Mouse (Mus musculus) CH12.LX (cell line): ENCODE results near the gene Tmem216. TPM values are rescaled to one million over a fixed set of nuclear protein-coding genes. Genes with fewer than 3 reads are reported as not detected.

Source experiments
- DNase-seq: peaks from one replicate; pipeline ENCODE4 v3.0.0-alpha.2; 2013; ENCODE audit errors: extremely low read depth
- H3K27ac ChIP-seq: 2 replicates; pipeline ENCODE4 v1.5.1; 2012; ENCODE audit warnings: low read depth, mild to moderate bottlenecking, control low read depth, moderate library complexity; ENCODE audit not compliant: insufficient read depth
- H3K27me3 ChIP-seq: replicated peaks from 2 replicates; pipeline ENCODE3; 2012; ENCODE audit warnings: inconsistent platforms
- H3K36me3 ChIP-seq, 2 experiments: replicated peaks in 1 of 2; 2 replicates each; pipeline versions ENCODE3 to v1.6.1; 2012; ENCODE audit warnings: inconsistent platforms in 1 of 2, low read length in 1 of 2, mild to moderate bottlenecking in 1 of 2, mixed read lengths in 1 of 2, moderate library complexity in 1 of 2; ENCODE audit not compliant: control insufficient read depth in 1 of 2, insufficient read depth in 1 of 2
- H3K4me1 ChIP-seq, 2 experiments: 2 replicates each; pipeline ENCODE4 v1.6.1; 2012; ENCODE audit warnings: inconsistent platforms in 1 of 2, moderate library complexity in 1 of 2; ENCODE audit not compliant: insufficient read depth in 2 of 2, control insufficient read depth in 1 of 2
- H3K4me2 ChIP-seq: 2 replicates; pipeline ENCODE4 v1.6.1; 2012; ENCODE audit warnings: low read depth, mild to moderate bottlenecking, control low read depth; ENCODE audit not compliant: poor library complexity, insufficient read depth, severe bottlenecking
- H3K4me3 ChIP-seq, 3 experiments: fragments of 150-350 bp in 1 of 3; sonication (generic) in 1 of 3; replicated peaks in 1 of 3; 2 replicates each; pipeline versions ENCODE3 to v1.5.1; 2011 to 2012; ENCODE audit warnings: low read depth in 2 of 3, low read length in 2 of 3, mild to moderate bottlenecking in 2 of 3, moderate library complexity in 2 of 3, control low read depth in 1 of 3, improper control_type of control experiment in 1 of 3, inconsistent platforms in 1 of 3, mixed read lengths in 1 of 3; ENCODE audit not compliant: poor library complexity in 1 of 3
- H3K79me2 ChIP-seq: replicated peaks from 2 replicates; pipeline ENCODE4 v1.6.1; 2012; ENCODE audit warnings: mild to moderate bottlenecking, moderate library complexity; ENCODE audit not compliant: control insufficient read depth, poor library complexity, insufficient read depth, severe bottlenecking; ENCODE audit errors: extremely low read depth
- H3K9ac ChIP-seq: 2 replicates; pipeline ENCODE4 v1.6.1; 2012; ENCODE audit warnings: low read depth, mild to moderate bottlenecking, control low read depth, moderate library complexity; ENCODE audit not compliant: insufficient read depth
- H3K9me3 ChIP-seq: replicated peaks from 2 replicates; pipeline ENCODE3; 2012; ENCODE audit warnings: low read length, inconsistent platforms, mixed read lengths
- BHLHE40 ChIP-seq: IDR thresholded peaks from 2 replicates; pipeline ENCODE4 v1.6.1; 2011; ENCODE audit warnings: mild to moderate bottlenecking, low read depth, low read length, improper control_type of control experiment
- CHD1 ChIP-seq: IDR thresholded peaks from 2 replicates; pipeline ENCODE4 v1.6.1; 2012; ENCODE audit warnings: low read depth, low read length, improper control_type of control experiment, inconsistent platforms
- CHD2 ChIP-seq: IDR thresholded peaks from 2 replicates; pipeline ENCODE4 v1.6.1; 2011; ENCODE audit warnings: low read length, improper control_type of control experiment
- CTCF ChIP-seq, 2 experiments: IDR thresholded peaks in 1 of 2; conservative IDR thresholded peaks in 1 of 2; 2 replicates each; pipeline ENCODE4 v1.5.1; 2011 to 2012; ENCODE audit warnings: low read depth in 2 of 2, low read length in 2 of 2, improper control_type of control experiment in 1 of 2, inconsistent platforms in 1 of 2, mild to moderate bottlenecking in 1 of 2, moderate library complexity in 1 of 2
- E2F4 ChIP-seq: IDR thresholded peaks from 2 replicates; pipeline ENCODE4 v1.6.1; 2011; ENCODE audit warnings: low read depth, low read length, improper control_type of control experiment; ENCODE audit not compliant: insufficient replicate concordance
- ELF1 ChIP-seq: IDR thresholded peaks from 2 replicates; pipeline ENCODE4 v1.6.1; 2014; ENCODE audit warnings: low read depth, mild to moderate bottlenecking, inconsistent platforms, low read length, improper control_type of control experiment
- EP300 ChIP-seq: IDR thresholded peaks from 2 replicates; pipeline ENCODE4 v1.6.1; 2011; ENCODE audit warnings: low read length, improper control_type of control experiment
- ETS1 ChIP-seq: conservative IDR thresholded peaks from 2 replicates; pipeline ENCODE4 v1.6.1; 2012; ENCODE audit warnings: low read depth, mild to moderate bottlenecking, inconsistent platforms, low read length, improper control_type of control experiment, moderate library complexity
- GABPA ChIP-seq: IDR thresholded peaks from 2 replicates; pipeline ENCODE4 v1.6.1; 2012; ENCODE audit warnings: low read depth, low read length, improper control_type of control experiment, inconsistent platforms; ENCODE audit not compliant: insufficient replicate concordance
- HCFC1 ChIP-seq: IDR thresholded peaks from 2 replicates; pipeline ENCODE4 v1.6.1; 2012; ENCODE audit warnings: low read depth, mild to moderate bottlenecking, inconsistent platforms, low read length, improper control_type of control experiment
- IRF4 ChIP-seq: IDR thresholded peaks from 2 replicates; pipeline ENCODE4 v1.6.1; 2014; ENCODE audit warnings: low read depth, mild to moderate bottlenecking, inconsistent platforms, low read length, improper control_type of control experiment
- JUN ChIP-seq: IDR thresholded peaks from 2 replicates; pipeline ENCODE4 v1.6.1; 2011; ENCODE audit warnings: low read depth, mild to moderate bottlenecking, low read length, improper control_type of control experiment, moderate library complexity; ENCODE audit not compliant: insufficient read depth
- JUND ChIP-seq: conservative IDR thresholded peaks from 2 replicates; pipeline ENCODE4 v1.6.1; 2011; ENCODE audit warnings: low read depth, low read length, improper control_type of control experiment
- KAT2A ChIP-seq: IDR thresholded peaks from 2 replicates; pipeline ENCODE4 v1.6.1; 2012; ENCODE audit warnings: low read length, improper control_type of control experiment, inconsistent platforms; ENCODE audit not compliant: insufficient replicate concordance
- MAFK ChIP-seq: IDR thresholded peaks from 2 replicates; pipeline ENCODE4 v1.6.1; 2011; ENCODE audit warnings: low read length, improper control_type of control experiment; ENCODE audit not compliant: insufficient replicate concordance
- MAX ChIP-seq: IDR thresholded peaks from 2 replicates; pipeline ENCODE4 v1.6.1; 2011; ENCODE audit warnings: low read length, improper control_type of control experiment
- MAZ ChIP-seq: IDR thresholded peaks from 2 replicates; pipeline ENCODE4 v1.6.1; 2012; ENCODE audit warnings: low read depth, mild to moderate bottlenecking, inconsistent platforms, low read length, improper control_type of control experiment, moderate library complexity
- MEF2A ChIP-seq: IDR thresholded peaks from 2 replicates; pipeline ENCODE4 v1.6.1; 2014; ENCODE audit warnings: low read depth, mild to moderate bottlenecking, inconsistent platforms, low read length, improper control_type of control experiment, borderline replicate concordance
- MXI1 ChIP-seq: IDR thresholded peaks from 2 replicates; pipeline ENCODE4 v1.6.1; 2011; ENCODE audit warnings: mild to moderate bottlenecking, low read depth, low read length, improper control_type of control experiment
- MYC ChIP-seq: IDR thresholded peaks from 2 replicates; pipeline ENCODE4 v1.6.1; 2011; ENCODE audit warnings: low read depth, mild to moderate bottlenecking, improper control_type of control experiment, low read length
- NELFE ChIP-seq: IDR thresholded peaks from 2 replicates; pipeline ENCODE4 v1.6.1; 2011; ENCODE audit warnings: low read depth, low read length, improper control_type of control experiment
- NRF1 ChIP-seq: IDR thresholded peaks from 2 replicates; pipeline ENCODE4 v1.6.1; 2014; ENCODE audit warnings: low read depth, mild to moderate bottlenecking, inconsistent platforms, low read length, improper control_type of control experiment, moderate library complexity
- POLR2A ChIP-seq: IDR thresholded peaks from 2 replicates; pipeline ENCODE4 v1.6.1; 2011; ENCODE audit warnings: low read depth, mild to moderate bottlenecking, improper control_type of control experiment, low read length
- POLR2AphosphoS2 ChIP-seq: IDR thresholded peaks from 2 replicates; pipeline ENCODE4 v1.6.1; 2011; ENCODE audit warnings: low read depth, low read length, improper control_type of control experiment
- RCOR1 ChIP-seq: conservative IDR thresholded peaks from 2 replicates; pipeline ENCODE4 v1.6.1; 2012; ENCODE audit warnings: low read depth, mild to moderate bottlenecking, inconsistent platforms, low read length, improper control_type of control experiment
- SIN3A ChIP-seq: IDR thresholded peaks from 2 replicates; pipeline ENCODE4 v1.6.1; 2012; ENCODE audit warnings: low read length, improper control_type of control experiment, inconsistent platforms
- SMC3 ChIP-seq: IDR thresholded peaks from 2 replicates; pipeline ENCODE4 v1.6.1; 2011; ENCODE audit warnings: low read depth, low read length, improper control_type of control experiment
- TBP ChIP-seq: conservative IDR thresholded peaks from 2 replicates; pipeline ENCODE4 v1.6.1; 2011; ENCODE audit warnings: low read depth, low read length, improper control_type of control experiment
- TCF12 ChIP-seq: IDR thresholded peaks from 2 replicates; pipeline ENCODE4 v1.6.1; 2014; ENCODE audit warnings: low read depth, mild to moderate bottlenecking, inconsistent platforms, low read length, improper control_type of control experiment
- UBTF ChIP-seq: IDR thresholded peaks from 2 replicates; pipeline ENCODE4 v1.6.1; 2012; ENCODE audit warnings: low read depth, mild to moderate bottlenecking, inconsistent platforms, low read length, improper control_type of control experiment, moderate library complexity
- USF1 ChIP-seq: IDR thresholded peaks from 2 replicates; pipeline ENCODE4 v1.6.1; 2014; ENCODE audit warnings: low read depth, mild to moderate bottlenecking, inconsistent platforms, low read length, improper control_type of control experiment
- USF2 ChIP-seq: conservative IDR thresholded peaks from 2 replicates; pipeline ENCODE4 v1.6.1; 2011; ENCODE audit warnings: low read depth, low read length, improper control_type of control experiment
- ZC3H11A ChIP-seq: IDR thresholded peaks from 2 replicates; pipeline ENCODE4 v1.6.1; 2012; ENCODE audit warnings: low read depth, mild to moderate bottlenecking, inconsistent platforms, low read length, improper control_type of control experiment
- ZKSCAN1 ChIP-seq: IDR thresholded peaks from 2 replicates; pipeline ENCODE4 v1.6.1; 2012; ENCODE audit warnings: low read depth, inconsistent platforms, low read length, improper control_type of control experiment, borderline replicate concordance
- ZMIZ1 ChIP-seq: IDR thresholded peaks from 2 replicates; pipeline ENCODE4 v1.6.1; 2012; ENCODE audit warnings: low read depth, mild to moderate bottlenecking, inconsistent platforms, low read length, improper control_type of control experiment
- ZNF384 ChIP-seq: IDR thresholded peaks from 2 replicates; pipeline ENCODE4 v1.6.1; 2012; ENCODE audit warnings: low read depth, low read length, improper control_type of control experiment, inconsistent platforms
- dilution Hi-C: fragments of 300-500 bp; cut with MboI; formaldehyde crosslinking; loops from 2 replicates; pipeline ENCODE4 v1.14.3; 2020; ENCODE audit warnings: low sequenced_read_pairs; ENCODE audit not compliant: extremely low pct_unique_long_range_greater_than_20kb, extremely low pct_ligation_motif_present
- in situ Hi-C: fragments of 300-500 bp; cut with MboI; formaldehyde crosslinking; loops from 3 replicates; pipeline ENCODE4 v1.14.3; 2019; ENCODE audit warnings: low sequenced_read_pairs, low pct_ligation_motif_present, low pct_unique_long_range_greater_than_20kb, mixed read lengths
- polyA plus RNA-seq: library from polyadenylated mRNA; unstranded; fragments of >175 nt; gene quantifications from 2 replicates; pipeline ENCODE4 v1.2.1, GENCODE M21; 2012; ENCODE audit warnings: low read depth; ENCODE audit not compliant: insufficient read length
- total RNA-seq, 2 experiments: library from RNA; depleted of rRNA; stranded (reverse); fragments of 300-350 nt in 1 of 2; fragments of >200 nt in 1 of 2; gene quantifications; 2 replicates each; pipeline ENCODE4 v1.2.3; 2012 to 2014

Gene Tmem216
- total and polyA plus RNA-seq, 3 experiments: 19.9 to 25.7 (median 24.0) TPM

GRCm38 (mm10) chr19:10576690-10577561, 20.9 kb upstream of the Tmem216 start, which contains the start of the genes Cyb561a3 and Tmem138:
TSS of gene Cyb561a3 (plus strand) at chr19:10577172.
TSS of gene Tmem138 (minus strand) at chr19:10577362.
- H3K9ac ChIP-seq: peak within 1 kb of the TSS; percentile 73
- H3K27ac ChIP-seq: peak within 1 kb of the TSS; percentile 93
- H3K4me3 ChIP-seq: peak within 1 kb of the TSS; percentile 78 to 88 (median 82)
- in situ Hi-C loops (no loop called here), dilution Hi-C loops (no loop called here)
- peak within 1 kb of the TSS; percentile 88 for H3K4me2 ChIP-seq
- DNase-seq: peak; percentile 94
- no peaks in the 10 kb centered on the region for H3K27me3 ChIP-seq
- H3K36me3 ChIP-seq: peaks cover 25 to 43% of the 10 kb centered on the region in 2 experiments
- no peaks in the 10 kb centered on the region for H3K9me3 ChIP-seq
- peaks cover 40% of the 10 kb centered on the region for H3K79me2 ChIP-seq
- TF ChIP-seq POLR2AphosphoS2 (peak; percentile 80; the same call in 1 of the 2 replicates), USF1 (no peak), ZKSCAN1 (no peak), IRF4 (peak; percentile 19; the same call in 1 of the 2 replicates), SIN3A (peak; percentile 90), MAZ (peak; percentile 86), NRF1 (no peak; the same call in 1 of the 2 replicates), MYC (0 out of 2 replicates have a peak, but pooled peaks have one; percentile 21), ZC3H11A (no peak), ELF1 (peak; percentile 94), EP300 (no peak), CHD1 (no peak), E2F4 (no peak), UBTF (no peak), NELFE (peak; percentile 93), ZMIZ1 (peak; percentile 87; the same call in 1 of the 2 replicates), TCF12 (peak; percentile 83), KAT2A (peak; percentile 23; the same call in 1 of the 2 replicates), CTCF (conservative IDR thresholded peaks at IDR 0.05 in 1 of 2, IDR thresholded peaks at IDR 0.05 in 1 of 2; ENCODE audit: low read depth in 2 of 2, low read length in 2 of 2) (peak in 1 of 2 experiments; percentile 69; a peak in 2 of 4 replicates), MEF2A (peak; percentile 57; the same call in 1 of the 2 replicates), JUN (no peak), RCOR1 (no peak), POLR2A (peak; percentile 92), HCFC1 (peak; percentile 85), USF2 (no peak), BHLHE40 (no peak), JUND (no peak), ETS1 (0 out of 2 replicates have a peak, but pooled peaks have one; percentile 33), SMC3 (peak; percentile 25; the same call in 1 of the 2 replicates), MAFK (no peak), TBP (peak; percentile 97), GABPA (no peak), ZNF384 (no peak), MXI1 (peak; percentile 95), MAX (peak; percentile 22; the same call in 1 of the 2 replicates), CHD2 (peak; percentile 34; the same call in 1 of the 2 replicates)
- TF ChIP-seq, all 38 proteins: peak for 20
- peaks cover 2 to 20% of the 10 kb centered on the region in 2 experiments; a peak in 3 of 4 replicates for H3K4me1 ChIP-seq
